Comparison of ENCODE assay signal across 8 mouse cellular contexts in the genomic region with DNA sequence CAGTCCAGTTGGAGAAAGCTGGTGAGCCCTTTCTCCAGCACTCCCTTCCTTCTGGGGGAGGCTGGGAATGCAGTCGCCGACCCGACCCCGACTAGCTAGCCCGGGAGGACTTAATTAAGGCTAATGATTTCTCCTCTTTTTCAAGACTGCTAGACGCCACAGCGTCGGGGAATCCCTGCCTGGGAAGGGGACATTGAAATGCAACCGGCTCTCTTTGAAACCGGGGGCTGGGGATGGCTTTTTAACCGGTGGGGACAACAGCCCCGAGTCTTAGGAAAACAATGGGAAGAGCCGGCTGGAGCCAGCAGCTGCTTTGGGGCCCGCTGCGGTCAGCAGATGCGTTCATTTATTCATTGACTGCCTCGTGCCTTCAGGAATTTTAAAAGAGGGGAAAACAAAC. TPM values are rescaled to one million over a fixed set of nuclear protein-coding genes. Genes with fewer than 3 reads are reported as not detected.
A peak's percentile ranks its signal among the peaks of the same experiment; 100 is the strongest.
DNase-seq lines count a peak whose midpoint lies in the region; ATAC-seq lines count a peak whose summit lies in the region.

No protein-coding gene starts in this region.

- no peaks in the 10 kb centered on the region for H3K36me3 ChIP-seq in heart, embryonic 16.5 days (ENCODE audit: control insufficient read depth, insufficient read depth)
- no peaks in the 10 kb centered on the region for H3K36me3 ChIP-seq in hindbrain, embryonic 12.5 days
- no peaks in the 10 kb centered on the region for H3K36me3 ChIP-seq in midbrain, embryonic 15.5 days (replicated peaks)

- H3K4me3 ChIP-seq in heart, embryonic 16.5 days (ENCODE audit: low read length): no peak overlapping the region
- H3K4me3 ChIP-seq in hindbrain, embryonic 12.5 days: peak overlapping the region; percentile 11; the same call in 1 of the 2 replicates
- peak overlapping the region; percentile 15 for H3K4me3 ChIP-seq in midbrain, embryonic 15.5 days

- peaks cover 2% of the 10 kb centered on the region; the same call in 1 of the 2 replicates for H3K9me3 ChIP-seq in heart, embryonic 16.5 days (replicated peaks; ENCODE audit: control insufficient read depth, low read length)
- H3K9me3 ChIP-seq in hindbrain, embryonic 12.5 days (replicated peaks): peaks cover 9% of the 10 kb centered on the region
- no peaks in the 10 kb centered on the region for H3K9me3 ChIP-seq in midbrain, embryonic 15.5 days

- no peak overlapping the region for H3K27ac ChIP-seq in heart, embryonic 16.5 days (ENCODE audit: low read length)
- no peak overlapping the region for H3K27ac ChIP-seq in hindbrain, embryonic 12.5 days
- no peak overlapping the region for H3K27ac ChIP-seq in midbrain, embryonic 15.5 days

- H3K27me3 ChIP-seq in heart, embryonic 16.5 days (ENCODE audit: control insufficient read depth, insufficient read depth, low read length): peaks cover 38% of the 10 kb centered on the region
- peaks cover 95% of the 10 kb centered on the region for H3K27me3 ChIP-seq in hindbrain, embryonic 12.5 days
- peaks cover 44% of the 10 kb centered on the region for H3K27me3 ChIP-seq in midbrain, embryonic 15.5 days (replicated peaks)

- no peak for ATAC-seq in heart, embryonic 16.5 days (replicated peaks; ENCODE audit: extremely low read depth, insufficient read depth, low FRiP score)
- no peak for ATAC-seq in hindbrain, embryonic 12.5 days (ENCODE audit: low FRiP score)
- ATAC-seq in midbrain, embryonic 15.5 days (replicated peaks): no peak

- intact Hi-C loops in heart, postnatal 14 days (cut with DNase I): no loop called here

- H3K9ac ChIP-seq in heart, embryonic 16.5 days (ENCODE audit: low read length): no peak overlapping the region
- no peak overlapping the region; the same call in 1 of the 2 replicates for H3K9ac ChIP-seq in hindbrain, embryonic 12.5 days
- no peak overlapping the region for H3K9ac ChIP-seq in midbrain, embryonic 15.5 days

- peak overlapping the region; percentile 27; the same call in 1 of the 2 replicates for H3K4me2 ChIP-seq in heart, embryonic 16.5 days (ENCODE audit: low read depth, low read length)
- H3K4me2 ChIP-seq in hindbrain, embryonic 12.5 days (replicated peaks): peak overlapping the region; percentile 47
- peak overlapping the region; percentile 39 for H3K4me2 ChIP-seq in midbrain, embryonic 15.5 days

- 2% methylated on average over 17 of the region's 17 CpGs for WGBS in heart, embryonic 16.5 days
- WGBS in hindbrain, embryonic 12.5 days: under 1% methylated on average over 17 of the region's 17 CpGs
- WGBS in midbrain, embryonic 15.5 days: under 1% methylated on average over 17 of the region's 17 CpGs

- no peak for DNase-seq in heart, postnatal 14 days
- peak; percentile 74 for DNase-seq in ZHBTc4 (ENCODE audit: low read depth, low spot score)
- no peak for DNase-seq in right cerebral cortex, postnatal 10 days (ENCODE audit: low spot score in 2 of 2)
- DNase-seq in thymus, adult 18-20 months: no peak
- DNase-seq in layer of hippocampus, postnatal 36 days: no peak

- H3K4me1 ChIP-seq in heart, embryonic 16.5 days (ENCODE audit: control insufficient read depth, insufficient read depth, low read length): 0 out of 2 replicates have a peak, but pooled peaks cover 2% of the 10 kb centered on the region
- H3K4me1 ChIP-seq in hindbrain, embryonic 12.5 days: peaks cover 6% of the 10 kb centered on the region; the same call in 1 of the 2 replicates
- H3K4me1 ChIP-seq in midbrain, embryonic 15.5 days: peaks cover 6% of the 10 kb centered on the region

RNA-seq across cellular contexts. Expression of gene Tbx3, which starts 36.0 kb away (rescaled TPM):
- 7.4 and 10.6 TPM in 2 replicates for polyA plus RNA-seq in heart, embryonic 16.5 days (2015; fragmentation: Nextera tagmentation; extraction: Ambion mirVana)
- 10 to 100 TPM; 15.1 to 17.8 TPM for total RNA-seq in heart, postnatal 14 days (2021)
- 8.9 and 10.3 TPM in 2 replicates for polyA plus RNA-seq in hindbrain, embryonic 12.5 days (2016; fragmentation: Nextera tagmentation; extraction: Ambion mirVana)
- 2.9 and 4.7 TPM in 2 replicates for polyA plus RNA-seq in midbrain, embryonic 15.5 days (2015; fragmentation: Nextera tagmentation; extraction: Ambion mirVana)
- total RNA-seq in layer of hippocampus, postnatal 36 days (2021): 1 to 10 TPM; 2.1 to 3.1 TPM
